In the genomic region with DNA sequence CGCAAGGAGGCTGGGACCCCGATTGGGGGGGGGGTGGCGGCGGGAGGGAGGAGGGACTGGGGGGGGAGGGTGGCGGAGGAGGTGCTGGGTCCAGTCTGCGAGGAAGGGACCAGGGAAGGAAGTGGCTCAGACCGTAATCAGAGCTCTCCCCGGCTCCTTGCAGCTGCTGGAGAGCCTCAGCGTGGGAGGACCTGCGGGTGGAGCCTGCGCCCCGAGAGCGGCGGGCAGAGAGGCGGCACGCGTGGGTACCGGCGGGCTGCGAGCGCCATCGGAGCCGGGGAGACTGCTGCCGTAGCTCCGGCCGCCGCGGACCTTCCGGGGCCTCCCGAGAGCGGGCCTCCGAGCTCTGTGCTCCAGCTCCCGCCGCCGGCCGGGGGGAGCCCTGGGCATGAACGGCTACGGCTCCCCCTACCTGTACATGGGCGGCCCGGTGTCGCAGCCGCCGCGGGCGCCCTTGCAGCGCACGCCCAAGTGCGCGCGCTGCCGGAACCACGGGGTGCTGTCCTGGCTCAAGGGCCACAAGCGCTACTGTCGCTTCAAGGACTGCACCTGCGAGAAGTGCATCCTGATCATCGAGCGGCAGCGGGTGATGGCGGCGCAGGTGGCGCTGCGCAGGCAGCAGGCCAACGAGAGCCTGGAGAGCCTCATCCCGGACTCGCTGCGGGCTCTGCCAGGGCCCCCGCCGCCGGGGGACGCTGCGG, we compare ENCODE assay signal across 8 mouse cellular contexts. TPM values are rescaled to one million over a fixed set of nuclear protein-coding genes. Genes with fewer than 3 reads are reported as not detected.
DNase-seq lines count a peak whose midpoint lies in the region; ATAC-seq and TF ChIP-seq lines count a peak whose summit lies in the region.

No protein-coding gene starts in this region.

- H3K4me3 ChIP-seq in kidney, embryonic 15.5 days (replicated peaks) = peak overlapping the region; percentile 38
- peak overlapping the region; percentile 22; the same call in 1 of the 2 replicates for H3K4me3 ChIP-seq in liver, embryonic 16.5 days (ENCODE audit: low read depth, low read length)
- H3K4me3 ChIP-seq in stomach, postnatal 0 days (ENCODE audit: low read depth, low read length) = peak overlapping the region; percentile 39

- no peak for DNase-seq in kidney, postnatal 25 days
- DNase-seq in cerebellum, postnatal 25 days = peak; percentile 45 to 50
- peak; percentile 16 for DNase-seq in heart, postnatal 4 days
- peak; percentile 45 for DNase-seq in stomach, postnatal 0 days (ENCODE audit: low spot score)
- no peak for DNase-seq in ovary, adult 18-20 months (ENCODE audit: low spot score)
- DNase-seq in gastrocnemius, postnatal 14 days = no peak

- ATAC-seq in kidney, embryonic 15.5 days (replicated peaks; ENCODE audit: low FRiP score) = peak; percentile 46; the same call in 1 of the 2 replicates
- no peak for ATAC-seq in liver, embryonic 16.5 days (ENCODE audit: low read depth)
- ATAC-seq in stomach, postnatal 0 days (ENCODE audit: low FRiP score, low TSS enrichment) = peak; percentile 46

- H3K27ac ChIP-seq in kidney, embryonic 15.5 days = no peak overlapping the region
- no peak overlapping the region for H3K27ac ChIP-seq in liver, embryonic 16.5 days (ENCODE audit: low read length)
- no peak overlapping the region for H3K27ac ChIP-seq in stomach, postnatal 0 days (replicated peaks)

- TF ChIP-seq EP300 in stomach, postnatal 0 days (optimal IDR thresholded peaks at IDR 0.05) = no peak

- no peaks in the 10 kb centered on the region for H3K9me3 ChIP-seq in kidney, embryonic 15.5 days (replicated peaks)
- H3K9me3 ChIP-seq in liver, embryonic 16.5 days (replicated peaks; ENCODE audit: control insufficient read depth, low read length) = no peaks in the 10 kb centered on the region
- no peaks in the 10 kb centered on the region for H3K9me3 ChIP-seq in stomach, postnatal 0 days (ENCODE audit: control insufficient read depth, low read length)

- under 1% methylated on average over 67 of the region's 71 CpGs for WGBS in kidney, embryonic 15.5 days
- 2% methylated on average over 56 of the region's 71 CpGs for WGBS in liver, embryonic 16.5 days (ENCODE audit: insufficient replicate concordance)
- under 1% methylated on average over 53 of the region's 71 CpGs for WGBS in stomach, postnatal 0 days

- peaks cover 38% of the 10 kb centered on the region for H3K4me1 ChIP-seq in kidney, embryonic 15.5 days
- peaks cover 2% of the 10 kb centered on the region; the same call in 1 of the 2 replicates for H3K4me1 ChIP-seq in liver, embryonic 16.5 days (ENCODE audit: control insufficient read depth, low read depth, low read length)
- H3K4me1 ChIP-seq in stomach, postnatal 0 days (replicated peaks; ENCODE audit: control insufficient read depth, insufficient read depth) = no peaks in the 10 kb centered on the region; the same call in 1 of the 2 replicates

- peaks cover 100% of the 10 kb centered on the region for H3K27me3 ChIP-seq in kidney, embryonic 15.5 days
- peaks cover 96% of the 10 kb centered on the region for H3K27me3 ChIP-seq in liver, embryonic 16.5 days (ENCODE audit: control insufficient read depth, insufficient read depth, low read depth, low read length)
- H3K27me3 ChIP-seq in stomach, postnatal 0 days (ENCODE audit: control insufficient read depth, insufficient read depth, low read length) = peaks cover 33% of the 10 kb centered on the region; the same call in 1 of the 2 replicates

- intact Hi-C loops in gastrocnemius, postnatal 14 days (cut with DNase I; ENCODE audit: low total_unique reads) = no loop called here

- no peak overlapping the region for H3K9ac ChIP-seq in kidney, embryonic 15.5 days
- H3K9ac ChIP-seq in liver, embryonic 16.5 days (ENCODE audit: low read depth, low read length) = no peak overlapping the region
- H3K9ac ChIP-seq in stomach, postnatal 0 days (ENCODE audit: low read length) = no peak overlapping the region

- H3K36me3 ChIP-seq in kidney, embryonic 15.5 days = no peaks in the 10 kb centered on the region
- no peaks in the 10 kb centered on the region for H3K36me3 ChIP-seq in liver, embryonic 16.5 days (ENCODE audit: control insufficient read depth, insufficient read depth)
- H3K36me3 ChIP-seq in stomach, postnatal 0 days (ENCODE audit: control insufficient read depth, insufficient read depth, low read length) = no peaks in the 10 kb centered on the region

- peak overlapping the region; percentile 58 for H3K4me2 ChIP-seq in kidney, embryonic 15.5 days
- H3K4me2 ChIP-seq in liver, embryonic 16.5 days (ENCODE audit: low read depth, low read length) = peak overlapping the region; percentile 29
- peak overlapping the region; percentile 58 for H3K4me2 ChIP-seq in stomach, postnatal 0 days (replicated peaks; ENCODE audit: low read depth)

- TF ChIP-seq CTCF in stomach, postnatal 0 days (IDR thresholded peaks at IDR 0.05; ENCODE audit: low read depth) = no peak

RNA-seq across cellular contexts. Expression of gene Dmrt3, which starts 0.5 kb away (rescaled TPM):
- polyA plus RNA-seq in kidney, embryonic 15.5 days (2015; fragmentation: Nextera tagmentation; extraction: Ambion mirVana) = not detected in 2 replicates
- total RNA-seq in heart, postnatal 4 days (2021) = not detected
- not detected in 2 replicates for polyA plus RNA-seq in liver, embryonic 16.5 days (2015; fragmentation: Nextera tagmentation; extraction: Ambion mirVana)
- 0.07 and 0.16 TPM in 2 replicates for polyA plus RNA-seq in stomach, postnatal 0 days (2015; fragmentation: Nextera tagmentation; extraction: Ambion mirVana)
- not detected for total RNA-seq in gastrocnemius, postnatal 14 days (2021)

Comparison
In these comparisons a context has a peak if more than half of its experiments do, and no peak if none do; other contexts are left out.
1. DNase-seq: peak in cerebellum, postnatal 25 days (2 of 2), heart, postnatal 4 days (single experiment) and stomach, postnatal 0 days (single experiment); none in kidney, postnatal 25 days (0 of 2), ovary, adult 18-20 months (single experiment) and gastrocnemius, postnatal 14 days (single experiment).
2. Peak in every context shown above with its lines, with median percentiles within 50 percentile points of each other: H3K4me2 ChIP-seq and H3K4me3 ChIP-seq.